Mouse (Mus musculus) heart, embryonic 10.5 days (tissue): ENCODE results near the gene Mrpl49. TPM values are rescaled to one million over a fixed set of nuclear protein-coding genes. Genes with fewer than 3 reads are reported as not detected.

Experiments
- DNase-seq: peaks from one replicate; pipeline ENCODE4 v3.0.0-alpha.2; 2017; ENCODE audit warnings: low spot score
- H3K27ac ChIP-seq: fragments of 300-500 bp; sonication (generic); 2 replicates; pipeline ENCODE4 v1.5.1; 2016; ENCODE audit warnings: mild to moderate bottlenecking
- H3K27me3 ChIP-seq: fragments of 300-500 bp; sonication (generic); 2 replicates; pipeline ENCODE4 v1.6.1; 2016; ENCODE audit warnings: mild to moderate bottlenecking; ENCODE audit not compliant: poor library complexity, insufficient read depth, severe bottlenecking
- H3K36me3 ChIP-seq: fragments of 300-500 bp; sonication (generic); 2 replicates; pipeline ENCODE4 v1.6.1; 2016; ENCODE audit warnings: mild to moderate bottlenecking, moderate library complexity
- H3K4me1 ChIP-seq: fragments of 300-500 bp; sonication (generic); 2 replicates; pipeline ENCODE4 v1.6.1; 2016; ENCODE audit warnings: mild to moderate bottlenecking
- H3K4me3 ChIP-seq: fragments of 300-500 bp; sonication (generic); 2 replicates; pipeline ENCODE4 v1.5.1; 2016; ENCODE audit warnings: mild to moderate bottlenecking, moderate library complexity
- H3K9me3 ChIP-seq: fragments of 300-500 bp; sonication (generic); 2 replicates; pipeline ENCODE4 v1.6.1; 2016; ENCODE audit warnings: mild to moderate bottlenecking, moderate library complexity
- WGBS: fragments of 180-500 bp; shearing (Covaris S2); methylation state at CpG from one replicate; pipeline ENCODE4 v1.1.7; 2016; 5-methylcytosine and 5-hydroxymethylcytosine counted together
- microRNA-seq: library from miRNA; unstranded; fragments of <30 nt; microRNA quantifications from one replicate; pipeline ENCODE4, GENCODE M21; 2017
- polyA plus RNA-seq: library from polyadenylated mRNA; unstranded; fragments of >200 nt; fragmentation: Nextera tagmentation; extraction: Ambion mirVana; gene quantifications from 2 replicates; pipeline ENCODE4 v1.2.1, GENCODE M21; 2016

Gene Mrpl49
- polyA plus RNA-seq, 1 experiment from 2014 or later: 85.0 TPM

DNA sequence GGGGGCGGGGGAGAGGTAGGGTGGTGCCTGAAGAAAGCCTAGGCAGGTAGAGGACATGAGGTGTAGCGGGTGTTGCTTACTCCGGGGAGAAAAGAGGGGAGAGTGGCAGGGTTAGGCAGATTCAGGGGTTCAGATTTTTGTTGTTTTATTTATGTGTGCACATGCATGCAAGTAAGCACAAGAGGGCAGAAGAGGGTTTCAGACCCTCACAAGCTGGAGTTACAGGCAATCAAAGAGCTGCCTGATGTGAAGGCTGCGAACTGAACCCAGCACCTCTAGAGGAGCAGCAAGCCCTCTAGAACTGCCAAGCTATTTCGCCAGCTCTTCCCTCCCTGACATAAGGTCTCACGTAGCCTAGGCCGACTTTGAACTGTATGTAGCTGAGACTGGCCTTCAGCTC is 41.1 kb downstream of the Mrpl49 start:
- peak overlapping the region; percentile 71; the same call in 1 of the 2 replicates for H3K4me3 ChIP-seq
- H3K36me3 ChIP-seq: no peaks in the 10 kb centered on the region
- peaks cover 27% of the 10 kb centered on the region for H3K4me1 ChIP-seq
- H3K9me3 ChIP-seq: no peaks in the 10 kb centered on the region
- H3K27me3 ChIP-seq: peaks cover 40% of the 10 kb centered on the region
- 37% methylated on average over 7 of the region's 7 CpGs for WGBS
- no peak overlapping the region for H3K27ac ChIP-seq
- no peak for DNase-seq

GRCm38 (mm10) chr19:6015511-6016315 is 41.9 kb downstream of the Mrpl49 start, which contains the start of gene Capn1:
TSS of gene Capn1 (minus strand) at chr19:6015897.
- WGBS: 3% methylated on average over 40 of the region's 40 CpGs
- peak within 1 kb of the TSS; percentile 82 for H3K27ac ChIP-seq
- DNase-seq: peak; percentile 90

GRCm38 (mm10) chr19:6014991-6015510 is 42.5 kb downstream of the Mrpl49 start:
- Histone ChIP-seq H3K27ac (peak overlapping the region; percentile 82), H3K9me3 (no peaks in the 10 kb centered on the region), H3K36me3 (no peaks in the 10 kb centered on the region), H3K4me3 (peak overlapping the region; percentile 71), H3K27me3 (peaks cover 40% of the 10 kb centered on the region), H3K4me1 (peaks cover 37% of the 10 kb centered on the region)
- DNase-seq: peak; percentile 92
- 1% methylated on average over 16 of the region's 18 CpGs for WGBS

More at GRCm38 (mm10) chr19:6015511-6016315, 41.9 kb downstream of the Mrpl49 start, which contains the start of gene Capn1:
- Histone ChIP-seq H3K27me3 (peaks cover 40% of the 10 kb centered on the region), H3K9me3 (no peaks in the 10 kb centered on the region), H3K4me3 (peak within 1 kb of the TSS; percentile 71), H3K36me3 (no peaks in the 10 kb centered on the region), H3K4me1 (peaks cover 34% of the 10 kb centered on the region)

GRCm38 (mm10) chr19:6013691-6014090 is 43.9 kb downstream of the Mrpl49 start:
- no peak for DNase-seq
- no peak overlapping the region for H3K4me3 ChIP-seq
- H3K4me1 ChIP-seq: peaks cover 37% of the 10 kb centered on the region
- 90% methylated on average over 10 of the region's 10 CpGs for WGBS
- no peak overlapping the region for H3K27ac ChIP-seq
- no peaks in the 10 kb centered on the region for H3K9me3 ChIP-seq
- peaks cover 40% of the 10 kb centered on the region for H3K27me3 ChIP-seq
- no peaks in the 10 kb centered on the region for H3K36me3 ChIP-seq

DNA sequence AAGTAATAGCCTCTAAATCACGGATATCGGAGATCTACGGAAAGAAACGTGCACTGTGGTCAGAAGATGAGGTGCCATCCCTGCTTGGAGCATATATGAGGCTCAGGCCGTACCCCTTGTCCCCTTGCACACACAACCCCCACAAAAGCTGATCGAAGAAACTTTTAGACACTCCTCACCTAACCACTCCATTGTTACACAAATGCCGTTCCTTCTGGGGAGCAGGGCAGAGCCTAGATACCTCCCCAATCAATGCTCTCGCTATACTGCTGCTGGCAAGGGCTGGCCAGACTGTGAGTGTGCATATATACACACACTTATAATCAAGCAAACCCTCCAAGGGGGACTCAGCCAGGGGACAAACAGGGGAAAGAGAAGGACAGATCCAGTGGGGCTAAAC is 48.4 kb downstream of the Mrpl49 start:
- peaks cover 14% of the 10 kb centered on the region for H3K4me1 ChIP-seq
- no peak overlapping the region for H3K27ac ChIP-seq
- no peak overlapping the region for H3K4me3 ChIP-seq
- DNase-seq: no peak
- WGBS: 79% methylated on average over 8 of the region's 8 CpGs
- H3K9me3 ChIP-seq: no peaks in the 10 kb centered on the region
- H3K36me3 ChIP-seq: peaks cover 9% of the 10 kb centered on the region; the same call in 1 of the 2 replicates
- peaks cover 17% of the 10 kb centered on the region for H3K27me3 ChIP-seq

DNA sequence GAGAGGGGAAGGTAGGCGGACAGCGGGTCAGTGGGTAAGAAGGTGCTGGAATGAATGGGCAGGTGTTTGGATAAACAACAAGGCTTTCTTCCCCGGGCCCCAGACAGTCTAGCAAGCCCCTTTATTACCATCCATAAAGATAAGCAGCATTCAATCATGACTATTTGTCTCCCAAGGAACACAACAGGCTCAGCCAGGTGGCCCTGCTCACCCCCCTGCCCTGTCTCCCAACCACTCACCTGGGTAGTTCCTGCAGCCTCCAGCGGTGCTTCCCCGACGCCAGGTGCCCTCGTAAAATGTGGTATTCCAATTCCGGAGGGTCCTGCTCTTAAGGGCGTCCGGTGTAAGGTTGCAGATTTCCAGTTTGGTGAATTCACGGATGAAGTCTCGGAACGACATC is 50.6 kb downstream of the Mrpl49 start:
- H3K9me3 ChIP-seq: no peaks in the 10 kb centered on the region
- peaks cover 12% of the 10 kb centered on the region; the same call in 1 of the 2 replicates for H3K36me3 ChIP-seq
- H3K4me1 ChIP-seq: peaks cover 15% of the 10 kb centered on the region
- 82% methylated on average over 13 of the region's 13 CpGs for WGBS
- H3K4me3 ChIP-seq: no peak overlapping the region
- H3K27me3 ChIP-seq: no peaks in the 10 kb centered on the region
- DNase-seq: no peak
- no peak overlapping the region for H3K27ac ChIP-seq

DNA sequence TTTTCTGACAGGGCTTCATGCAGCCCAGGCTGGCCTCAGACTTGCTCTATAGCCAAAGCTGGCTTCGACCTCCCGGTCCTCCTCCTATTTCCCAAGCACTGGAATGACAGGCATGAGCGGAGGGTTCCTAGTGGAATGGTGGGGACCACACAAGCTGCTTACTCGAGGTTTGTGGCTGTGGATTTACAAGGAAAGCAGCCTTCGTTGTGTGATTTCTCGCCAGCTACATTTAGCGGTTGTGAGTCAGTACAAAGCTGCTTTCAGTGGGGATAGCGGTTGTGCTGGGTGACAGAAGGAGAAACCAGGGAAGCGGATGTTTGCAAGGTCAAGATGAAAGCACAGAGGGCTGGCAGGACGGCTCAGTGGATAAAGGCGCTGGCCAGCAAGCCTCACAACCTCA is 52.0 kb downstream of the Mrpl49 start:
- H3K9me3 ChIP-seq: no peaks in the 10 kb centered on the region
- no peak for DNase-seq
- no peaks in the 10 kb centered on the region for H3K27me3 ChIP-seq
- 71% methylated on average over 11 of the region's 11 CpGs for WGBS
- no peak overlapping the region for H3K4me3 ChIP-seq
- H3K4me1 ChIP-seq: 0 out of 2 replicates have a peak, but pooled peaks cover 6% of the 10 kb centered on the region
- peaks cover 12% of the 10 kb centered on the region; the same call in 1 of the 2 replicates for H3K36me3 ChIP-seq
- H3K27ac ChIP-seq: no peak overlapping the region

Small RNA genes lying within 50 kb of the gene (microRNA-seq; reads per million reads assigned to microRNA genes)
- gene Mir6988: 1.5 reads per million

Other genes starting within 250 kb of the Mrpl49 start
- gene Frmd8, start 182.5 kb downstream of the Mrpl49 start, polyA plus RNA-seq: 40.6 and 46.3 TPM in 2 replicates
- gene Slc25a45, start 180.0 kb downstream of the Mrpl49 start, polyA plus RNA-seq: 2.1 and 2.5 TPM in 2 replicates
- gene Tigd3, start 163.6 kb downstream of the Mrpl49 start, polyA plus RNA-seq: 2.4 and 2.9 TPM in 2 replicates
- gene Dpf2, start 144.8 kb downstream of the Mrpl49 start, polyA plus RNA-seq: 134 and 150 TPM in 2 replicates
- gene Cdc42ep2, start 133.0 kb downstream of the Mrpl49 start, polyA plus RNA-seq: 5.9 and 7.4 TPM in 2 replicates
- 70.0 and 80.7 TPM in 2 replicates for gene Pola2, start 93.6 kb downstream of the Mrpl49 start, polyA plus RNA-seq
- not detected in 2 replicates for gene Slc22a20, start 71.6 kb downstream of the Mrpl49 start, polyA plus RNA-seq
- 7.3 and 7.4 TPM in 2 replicates for gene Capn1, start 41.9 kb downstream of the Mrpl49 start, polyA plus RNA-seq
- gene Syvn1, start 11.2 kb downstream of the Mrpl49 start, polyA plus RNA-seq: 25.4 and 31.0 TPM in 2 replicates
- gene Fau, start 59 bp upstream of the Mrpl49 start, polyA plus RNA-seq: 570 and 662 TPM in 2 replicates
- 26.9 and 33.4 TPM in 2 replicates for gene Znhit2, start 3.4 kb upstream of the Mrpl49 start, polyA plus RNA-seq
- 13.7 and 18.8 TPM in 2 replicates for gene Tm7sf2, start 10.6 kb upstream of the Mrpl49 start, polyA plus RNA-seq
- 57.3 and 60.5 TPM in 2 replicates for gene Vps51, start 19.4 kb upstream of the Mrpl49 start, polyA plus RNA-seq
- gene Tmem262, start 22.2 kb upstream of the Mrpl49 start, polyA plus RNA-seq: not detected in 2 replicates
- gene Gm28374, start 24.5 kb upstream of the Mrpl49 start, polyA plus RNA-seq: 1.1 and 1.5 TPM in 2 replicates
- 63.4 and 71.3 TPM in 2 replicates for gene Zfpl1, start 27.2 kb upstream of the Mrpl49 start, polyA plus RNA-seq
- 38.9 and 43.5 TPM in 2 replicates for gene Cdca5, start 27.2 kb upstream of the Mrpl49 start, polyA plus RNA-seq
- gene AC131692.1, start 36.6 kb upstream of the Mrpl49 start, polyA plus RNA-seq: 0.26 and 0.39 TPM in 2 replicates
- gene Naaladl1, start 48.0 kb upstream of the Mrpl49 start, polyA plus RNA-seq: 0.52 and 0.59 TPM in 2 replicates
- gene Sac3d1, start 60.9 kb upstream of the Mrpl49 start, polyA plus RNA-seq: 42.3 and 57.9 TPM in 2 replicates
- 22.4 and 25.8 TPM in 2 replicates for gene Snx15, start 70.5 kb upstream of the Mrpl49 start, polyA plus RNA-seq
- not detected in 2 replicates for gene Batf2, start 83.2 kb upstream of the Mrpl49 start, polyA plus RNA-seq
- 91.2 and 105 TPM in 2 replicates for gene Arl2, start 83.8 kb upstream of the Mrpl49 start, polyA plus RNA-seq
- not detected in 2 replicates for gene Majin, start 126.6 kb upstream of the Mrpl49 start, polyA plus RNA-seq
- 0.24 TPM in 1 of 2 replicates, not detected in the other for gene Gpha2, start 168.6 kb upstream of the Mrpl49 start, polyA plus RNA-seq
- gene Ppp2r5b, start 178.1 kb upstream of the Mrpl49 start, polyA plus RNA-seq: 21.2 and 25.7 TPM in 2 replicates
- gene Atg2a, start 183.9 kb upstream of the Mrpl49 start, polyA plus RNA-seq: 10.8 and 11.6 TPM in 2 replicates
- 89.6 and 101 TPM in 2 replicates for gene Ehd1, start 218.9 kb upstream of the Mrpl49 start, polyA plus RNA-seq
- 0.33 and 0.38 TPM in 2 replicates for gene Cdc42bpg, start 248.7 kb upstream of the Mrpl49 start, polyA plus RNA-seq